Mouse (Mus musculus) liver (tissue): ENCODE results near the gene Smim13.
"Not testable (repeated sequence)": the region's sequence is repeated elsewhere in the genome, so short reads cannot be mapped to it uniquely, and the experiment has no call there.

Source experiments
- DNase-seq: peaks from one replicate; pipeline ENCODE4 v3.0.0-alpha.2; 2020; ENCODE audit warnings: mixed read lengths

Smim13 gene

GRCm38 (mm10) chr13:41249538-41250317, at the start of gene Smim13:
TSS of gene Smim13 (plus strand) at chr13:41249844.
- DNase-seq, result peak; percentile 95

DNA sequence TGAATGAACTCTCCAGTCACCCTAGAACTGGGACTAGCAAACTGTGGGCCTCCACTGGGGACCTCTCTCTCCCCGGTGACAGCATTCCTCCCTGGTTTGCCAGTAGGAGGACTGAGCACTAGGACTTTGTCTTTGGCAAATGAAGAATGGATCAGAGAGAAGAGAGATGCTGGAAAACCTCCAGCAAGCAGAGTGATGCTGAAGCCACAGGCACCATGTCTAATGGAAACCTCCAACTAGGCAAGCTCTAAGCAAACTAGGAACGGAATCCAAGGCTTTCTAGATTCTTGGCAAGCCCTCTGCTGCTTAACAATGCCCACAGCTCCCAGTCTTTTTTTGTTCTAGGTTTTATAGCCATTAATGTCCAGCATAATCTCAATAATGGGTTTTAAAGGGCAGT, 48.8 kb upstream of the Smim13 start:
- no peak for DNase-seq

DNA sequence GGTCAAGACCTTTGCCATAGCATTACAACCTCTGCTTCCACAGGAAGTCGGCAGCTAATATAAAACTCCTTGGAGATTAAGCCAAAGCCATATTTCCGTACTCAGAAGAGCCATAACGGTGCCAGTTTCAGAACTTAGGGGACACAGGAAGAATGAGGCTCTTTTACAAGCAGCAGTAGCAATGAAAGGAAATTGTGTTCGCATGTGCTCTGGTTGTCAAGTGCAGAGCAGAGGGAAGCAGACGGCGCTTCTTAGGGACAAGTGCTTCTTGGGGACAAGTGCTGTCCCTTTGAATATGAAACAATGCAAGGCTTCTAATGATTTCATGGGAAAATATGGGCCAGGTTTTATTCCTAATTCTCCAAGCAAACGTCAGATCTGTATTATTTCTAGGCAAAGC, 46.4 kb upstream of the Smim13 start:
- no peak for DNase-seq

DNA sequence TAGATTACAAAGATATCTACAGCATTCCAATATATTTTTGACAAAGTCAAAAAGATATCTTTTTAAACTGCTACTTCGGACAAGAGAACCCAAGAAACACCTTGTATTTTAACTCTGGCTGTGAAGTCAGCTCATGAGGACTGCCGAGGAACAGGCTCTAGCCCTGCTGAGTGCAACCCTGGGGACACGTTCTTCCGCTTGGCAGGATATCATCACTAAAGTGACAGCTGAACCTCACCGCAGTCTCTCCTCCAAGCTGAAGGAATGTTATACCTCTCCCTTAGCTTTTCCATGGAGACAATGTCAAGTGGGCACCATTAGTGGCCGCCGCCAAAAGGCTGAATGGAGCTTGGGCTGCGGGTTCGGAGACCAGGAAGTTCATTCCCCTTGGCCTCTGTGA, 46.0 kb upstream of the Smim13 start:
- DNase-seq, result no peak

DNA sequence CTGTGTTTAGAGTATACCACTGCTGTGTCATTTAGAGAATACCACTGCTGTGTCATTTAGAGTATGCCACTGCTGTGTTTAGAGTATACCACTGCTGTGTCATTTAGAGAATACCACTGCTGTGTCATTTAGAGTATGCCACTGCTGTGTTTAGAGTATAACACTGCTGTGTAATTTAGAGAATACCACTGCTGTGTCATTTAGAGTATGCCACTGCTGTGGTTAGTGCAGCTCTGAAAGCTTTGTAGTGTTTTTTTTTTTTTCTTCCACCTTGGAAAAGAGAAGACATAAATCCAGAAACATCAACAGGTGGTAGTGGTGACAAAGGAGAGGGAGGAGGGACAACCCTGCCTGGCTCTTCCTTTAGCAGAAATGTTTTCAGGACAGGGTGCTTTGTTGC, 44.1 kb upstream of the Smim13 start:
- not testable (repeated sequence) for DNase-seq

- no peak for DNase-seq
Measured at GRCm38 (mm10) chr13:41206241-41206640, 43.4 kb upstream of the Smim13 start.

GRCm38 (mm10) chr13:41211276-41211675, 38.4 kb upstream of the Smim13 start:
- DNase-seq, result no peak

GRCm38 (mm10) chr13:41212558-41213322, 36.9 kb upstream of the Smim13 start:
- DNase-seq, result no peak

DNA sequence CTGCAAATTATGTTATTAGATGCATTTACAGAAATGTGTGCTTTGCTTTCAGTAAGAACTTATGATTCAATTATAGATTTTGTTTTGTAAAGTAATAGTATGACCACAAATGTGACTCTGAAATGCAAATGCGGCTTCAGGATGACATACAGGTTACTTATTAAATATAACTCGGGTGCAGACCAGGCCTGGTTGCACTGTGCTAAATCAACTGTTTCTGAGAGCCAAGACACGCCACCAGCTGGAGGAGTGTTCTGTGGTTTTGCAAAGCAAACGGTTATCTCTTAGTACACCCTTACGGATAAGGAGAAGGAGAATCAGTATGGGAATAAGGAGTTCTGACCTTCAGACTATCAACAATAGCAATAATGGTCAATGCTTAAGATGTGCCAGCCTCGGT, 34.0 kb upstream of the Smim13 start:
- no peak for DNase-seq

GRCm38 (mm10) chr13:41216236-41216635, 33.4 kb upstream of the Smim13 start:
- no peak for DNase-seq

DNA sequence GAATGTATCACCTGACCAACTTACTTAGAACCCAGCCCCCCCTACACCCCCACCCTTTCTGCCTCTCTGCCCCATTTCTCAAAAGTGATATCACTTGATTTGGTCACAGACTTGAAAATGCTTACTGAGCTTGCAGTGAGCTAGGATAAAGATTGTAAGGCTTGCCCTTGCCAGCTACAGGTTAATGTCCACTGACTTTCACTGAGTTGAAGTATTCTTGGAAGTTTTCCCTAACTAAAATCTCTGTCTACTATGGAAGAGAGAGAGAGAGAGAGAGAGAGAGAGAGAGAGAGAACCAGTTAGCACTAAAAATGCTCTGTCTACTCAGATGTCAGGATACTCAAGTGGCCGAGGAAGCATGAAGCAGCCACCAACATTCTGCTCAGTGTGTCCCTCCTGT, 30.6 kb upstream of the Smim13 start:
- DNase-seq, result no peak

- no peak for DNase-seq
Measured at GRCm38 (mm10) chr13:41219687-41220303, 29.8 kb upstream of the Smim13 start.

- peak; percentile 77 for DNase-seq
Measured at GRCm38 (mm10) chr13:41220304-41220834, 29.3 kb upstream of the Smim13 start, which contains the start of gene Elovl2. TSS of gene Elovl2 (minus strand) at chr13:41220405.

DNA sequence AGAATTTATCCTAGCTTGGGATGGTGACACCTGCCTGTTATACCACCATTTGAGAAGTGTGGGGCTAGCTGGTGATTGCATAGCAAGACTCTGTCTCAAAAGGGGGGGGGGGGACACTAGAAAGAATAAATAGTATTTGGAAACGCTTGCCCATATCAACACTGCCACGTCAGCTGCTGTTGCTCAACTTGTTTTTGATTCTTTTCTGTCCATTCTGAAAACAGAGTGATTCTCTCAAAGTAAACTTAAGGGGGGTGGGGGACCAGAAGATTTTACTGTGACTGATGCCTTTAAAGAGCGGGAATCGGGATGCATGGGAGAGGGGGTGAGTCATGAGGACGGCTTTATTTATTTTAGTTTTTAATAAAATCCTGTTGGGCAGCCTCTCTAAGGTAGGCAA, 23.1 kb upstream of the Smim13 start:
- DNase-seq, result no peak

- DNase-seq, result no peak
Measured at GRCm38 (mm10) chr13:41228060-41228459, 21.6 kb upstream of the Smim13 start.

GRCm38 (mm10) chr13:41230256-41230655, 19.4 kb upstream of the Smim13 start:
- no peak for DNase-seq

- DNase-seq, result no peak
Measured at GRCm38 (mm10) chr13:41231389-41231983, 18.2 kb upstream of the Smim13 start.

- DNase-seq, result no peak
Measured at GRCm38 (mm10) chr13:41232209-41232608, 17.4 kb upstream of the Smim13 start.

DNA sequence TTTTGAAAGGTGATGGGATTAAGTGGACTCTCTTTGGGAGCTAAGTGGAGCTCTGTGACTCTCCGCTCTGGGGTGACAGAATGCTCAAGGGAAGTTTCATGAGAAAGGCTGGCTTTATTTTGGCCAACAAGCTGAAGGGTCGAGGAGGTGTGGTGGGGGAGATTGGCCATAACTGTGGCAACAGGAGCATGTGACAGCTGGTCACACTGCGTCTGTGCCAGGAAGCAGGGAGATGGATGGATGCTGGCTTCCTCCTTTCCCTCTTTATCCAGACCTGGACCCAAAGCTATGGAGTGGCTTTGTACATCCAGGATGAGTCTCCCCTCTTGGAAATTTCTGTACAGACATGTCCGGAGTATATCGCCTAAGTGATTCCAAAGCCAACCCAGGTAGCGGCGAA, 16.4 kb upstream of the Smim13 start:
- DNase-seq, result no peak

DNA sequence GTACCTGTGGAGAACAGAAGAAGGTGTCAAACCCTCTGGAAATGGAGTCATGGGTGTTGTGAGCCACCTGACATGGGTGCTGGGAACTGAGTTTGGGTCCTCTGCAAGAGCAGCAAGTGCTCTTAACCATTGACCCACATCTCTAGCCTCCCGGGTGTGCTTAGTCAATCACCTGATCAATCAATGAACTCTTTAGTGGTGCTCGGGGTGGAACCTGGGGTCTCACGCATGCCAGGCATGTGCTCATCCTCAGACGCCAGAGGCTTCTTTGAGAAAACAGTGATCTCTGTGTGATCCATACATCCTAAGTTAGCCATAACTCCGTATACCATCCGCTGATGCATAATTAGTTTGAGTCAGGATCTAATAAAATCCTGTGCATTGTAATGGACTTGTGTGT, 14.5 kb upstream of the Smim13 start:
- no peak for DNase-seq

DNA sequence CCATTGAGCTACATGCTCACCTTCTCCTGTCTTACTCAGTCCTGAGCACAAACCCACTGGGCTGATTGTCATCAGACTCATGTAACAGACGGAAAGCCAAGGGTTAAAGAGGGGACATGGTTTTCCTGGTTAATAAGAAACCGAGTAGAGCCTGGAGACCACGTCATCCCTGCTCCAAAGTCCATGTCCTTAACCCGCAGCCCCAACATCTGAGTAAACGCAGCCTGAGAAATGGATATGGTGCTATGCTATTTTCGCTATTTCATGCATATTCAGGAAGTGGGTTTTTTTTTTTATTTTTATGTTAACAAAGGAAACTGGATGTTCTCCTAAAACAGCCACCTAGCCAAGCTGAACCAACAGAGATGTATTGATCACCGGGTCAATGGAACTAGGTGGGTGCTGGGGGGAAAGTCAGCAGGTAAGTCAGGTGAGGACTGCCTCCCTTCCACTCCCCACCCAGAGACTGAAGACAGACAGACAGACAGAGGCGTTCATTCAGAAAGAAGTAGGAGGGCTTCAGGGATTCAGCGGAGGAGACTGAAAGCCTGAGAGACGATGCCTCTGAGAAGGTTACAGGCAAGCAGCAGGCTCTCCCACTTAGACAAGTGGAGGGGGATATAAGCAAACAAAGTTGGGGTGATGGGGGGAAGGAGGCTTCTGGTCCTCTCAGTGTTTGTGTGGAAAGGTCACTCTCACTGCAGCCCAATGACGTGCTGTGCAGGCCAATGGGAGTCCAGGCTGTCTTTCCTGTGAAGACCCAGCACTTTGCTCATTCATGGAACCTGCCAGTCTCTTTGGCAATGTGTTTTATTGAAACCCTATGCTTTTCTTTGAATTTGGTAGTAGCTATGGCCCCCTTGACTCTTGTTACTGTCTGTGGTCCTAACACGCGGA, 13.6 kb upstream of the Smim13 start:
- DNase-seq, result peak; percentile 19
